Mouse (Mus musculus): ENCODE data around the gene Sar1a. TPM values are rescaled to one million over a fixed set of nuclear protein-coding genes. Genes with fewer than 3 reads are reported as not detected.

The Sar1a gene
- 157 TPM for polyA plus RNA-seq (2014; fragmentation: Illumina TruSeq; extraction: RNeasy Lipid Tissue Mini Kit (QIAGEN cat#74804); ENCODE audit: low replicate concordance)

GRCm38 (mm10) chr10:61680015-61680913 lies at the start of gene Sar1a:
TSS of gene Sar1a (plus strand) at chr10:61680299.

DNA sequence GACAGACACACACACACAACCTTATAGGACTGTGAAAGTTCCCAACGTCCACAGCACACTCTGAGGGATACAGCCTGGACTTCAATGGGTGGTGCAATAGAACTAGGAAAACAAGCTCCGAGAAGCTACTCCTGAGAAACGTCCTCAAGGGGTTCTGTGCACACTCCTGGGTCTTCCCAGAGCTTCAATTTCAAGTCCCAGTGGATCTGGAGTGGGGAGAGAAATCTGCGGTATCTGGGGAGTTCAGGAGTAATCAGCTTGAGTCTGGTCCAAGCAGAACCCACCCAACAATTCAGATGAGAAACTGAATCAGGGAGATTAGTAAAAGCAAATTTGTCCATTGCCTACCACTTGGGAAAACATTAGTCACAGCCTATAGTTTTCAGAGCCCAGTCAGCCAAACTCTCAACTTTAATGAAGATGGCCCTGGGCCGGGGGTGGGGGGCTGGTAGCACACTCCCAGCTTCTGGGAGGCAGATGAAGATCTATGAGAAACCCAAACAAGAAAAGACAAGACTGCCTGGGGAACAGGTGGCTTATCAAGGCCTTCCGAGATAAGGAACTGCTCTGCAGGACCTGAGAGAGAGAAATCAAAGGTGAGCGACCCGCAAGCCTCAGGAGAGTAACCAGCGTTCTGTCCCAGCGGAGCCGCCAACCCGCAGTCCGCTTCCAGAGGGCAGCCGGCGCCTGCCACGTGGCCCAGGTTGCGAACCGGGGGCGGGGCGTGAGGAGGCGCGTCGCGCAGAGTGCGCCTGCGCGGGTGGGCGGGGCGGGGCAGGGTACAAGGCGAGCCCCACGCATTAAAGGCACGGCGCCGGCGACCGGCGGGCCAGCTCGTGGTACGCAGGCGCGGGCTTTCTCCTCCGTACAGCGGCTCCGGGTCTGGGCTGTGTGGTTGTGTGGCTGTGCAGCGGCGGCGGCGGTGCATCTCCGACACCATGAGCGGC lies 32.0 kb upstream of the Sar1a start, which contains the start of gene Ppa1:
Ppa1 (plus strand) TSS at position 763 of the 947 bp plus-strand sequence.

GRCm38 (mm10) chr10:61694870-61695670 lies 15.0 kb downstream of the Sar1a start, which contains the start of gene Tysnd1:
TSS of gene Tysnd1 (plus strand) at chr10:61695514.

GRCm38 (mm10) chr10:61714771-61715461 lies 34.8 kb downstream of the Sar1a start, which contains the start of gene Aifm2:
TSS of gene Aifm2 (plus strand) at chr10:61715263.

Other genes starting within 250 kb of the Sar1a start
- 21.3 TPM for gene Eif4ebp2, start 227.6 kb upstream of the Sar1a start, polyA plus RNA-seq (2014; fragmentation: Illumina TruSeq; extraction: RNeasy Lipid Tissue Mini Kit (QIAGEN cat#74804); ENCODE audit: low replicate concordance)
- 2.0 TPM for gene Lrrc20, start 204.5 kb upstream of the Sar1a start, polyA plus RNA-seq (2014; fragmentation: Illumina TruSeq; extraction: RNeasy Lipid Tissue Mini Kit (QIAGEN cat#74804); ENCODE audit: low replicate concordance)
- gene Npffr1, start 84.8 kb upstream of the Sar1a start, polyA plus RNA-seq (2014; fragmentation: Illumina TruSeq; extraction: RNeasy Lipid Tissue Mini Kit (QIAGEN cat#74804); ENCODE audit: low replicate concordance) = not detected
- gene Ppa1, start 31.7 kb upstream of the Sar1a start, polyA plus RNA-seq (2014; fragmentation: Illumina TruSeq; extraction: RNeasy Lipid Tissue Mini Kit (QIAGEN cat#74804); ENCODE audit: low replicate concordance) = 839 TPM
- gene Tysnd1, start 15.2 kb downstream of the Sar1a start, polyA plus RNA-seq (2014; fragmentation: Illumina TruSeq; extraction: RNeasy Lipid Tissue Mini Kit (QIAGEN cat#74804); ENCODE audit: low replicate concordance) = 0.48 TPM
- gene Aifm2, start 35.0 kb downstream of the Sar1a start, polyA plus RNA-seq (2014; fragmentation: Illumina TruSeq; extraction: RNeasy Lipid Tissue Mini Kit (QIAGEN cat#74804); ENCODE audit: low replicate concordance) = 2.0 TPM
- gene H2afy2, start 103.8 kb downstream of the Sar1a start, polyA plus RNA-seq (2014; fragmentation: Illumina TruSeq; extraction: RNeasy Lipid Tissue Mini Kit (QIAGEN cat#74804); ENCODE audit: low replicate concordance) = 2.9 TPM

Measured in small intestine, adult 10 weeks (tissue).